Mouse (Mus musculus): ENCODE measurements around the gene Slc50a1. TPM values are rescaled to one million over a fixed set of nuclear protein-coding genes. Genes with fewer than 3 reads are reported as not detected.

The Slc50a1 gene
- total and polyA plus RNA-seq, 3 experiments: 41.8 to 56.0 (median 50.9) TPM

DNA sequence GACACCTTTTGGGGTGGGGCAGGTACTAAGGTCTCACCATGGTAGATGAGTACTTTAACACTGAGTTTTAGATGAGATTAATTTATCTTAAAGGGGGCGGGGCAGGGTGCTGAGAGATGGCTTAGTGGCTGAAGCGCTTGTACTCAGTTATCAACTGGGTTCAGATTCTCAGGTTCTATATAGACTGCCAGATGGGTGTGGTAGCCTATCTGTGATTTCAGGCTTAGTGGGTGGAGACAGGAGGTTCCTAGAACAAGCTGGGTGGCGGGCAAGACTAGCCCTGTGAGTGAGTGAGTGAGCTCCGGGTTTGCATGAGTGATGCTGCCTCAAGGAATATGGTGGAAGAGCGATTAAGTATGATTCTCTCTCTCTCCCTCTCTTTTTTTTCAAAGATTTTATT is 15.4 kb downstream of the Slc50a1 start:
- no peaks in the 10 kb centered on the region for H3K79me2 ChIP-seq (replicated peaks; ENCODE audit: control insufficient read depth, extremely low read depth, insufficient read depth, poor library complexity, severe bottlenecking)
- TF ChIP-seq ELF1 (IDR thresholded peaks at IDR 0.05; ENCODE audit: low read depth, low read length) (no peak), TBP (conservative IDR thresholded peaks at IDR 0.05; ENCODE audit: low read depth, low read length) (no peak), POLR2AphosphoS2 (IDR thresholded peaks at IDR 0.05; ENCODE audit: low read depth, low read length) (no peak), MAZ (IDR thresholded peaks at IDR 0.05; ENCODE audit: low read depth, low read length) (no peak), E2F4 (IDR thresholded peaks at IDR 0.05; ENCODE audit: insufficient replicate concordance, low read depth, low read length) (no peak), MEF2A (IDR thresholded peaks at IDR 0.05; ENCODE audit: borderline replicate concordance, low read depth, low read length) (no peak), BHLHE40 (IDR thresholded peaks at IDR 0.05; ENCODE audit: low read depth, low read length) (no peak), TCF12 (IDR thresholded peaks at IDR 0.05; ENCODE audit: low read depth, low read length) (no peak), MAX (IDR thresholded peaks at IDR 0.05; ENCODE audit: low read length) (no peak), ETS1 (conservative IDR thresholded peaks at IDR 0.05; ENCODE audit: low read depth, low read length) (no peak)
- H3K27ac ChIP-seq (ENCODE audit: insufficient read depth, low read depth): no peak overlapping the region
- dilution Hi-C loops (cut with MboI; ENCODE audit: extremely low pct_ligation_motif_present, extremely low pct_unique_long_range_greater_than_20kb, low sequenced_read_pairs) (no loop called here), in situ Hi-C loops (cut with MboI; ENCODE audit: low pct_ligation_motif_present, low pct_unique_long_range_greater_than_20kb, low sequenced_read_pairs) (no loop called here)
- no peak overlapping the region for H3K4me2 ChIP-seq (ENCODE audit: insufficient read depth, low read depth, poor library complexity, severe bottlenecking)
- no peak overlapping the region for H3K4me3 ChIP-seq (replicated peaks in 1 of 3; ENCODE audit: low read depth in 2 of 3, low read length in 2 of 3, poor library complexity in 1 of 3)
- H3K4me1 ChIP-seq (ENCODE audit: control insufficient read depth in 1 of 2, insufficient read depth in 2 of 2): peaks cover 15 to 34% of the 10 kb centered on the region in 2 experiments
- peaks cover 5% of the 10 kb centered on the region for H3K9me3 ChIP-seq (replicated peaks; ENCODE audit: low read length)
- no peak for DNase-seq (ENCODE audit: extremely low read depth)
- no peaks in the 10 kb centered on the region for H3K36me3 ChIP-seq (replicated peaks in 1 of 2; ENCODE audit: control insufficient read depth in 1 of 2, insufficient read depth in 1 of 2, low read length in 1 of 2)
- H3K27me3 ChIP-seq (replicated peaks): peaks cover 2% of the 10 kb centered on the region
- H3K9ac ChIP-seq (ENCODE audit: insufficient read depth, low read depth): no peak overlapping the region

DNA sequence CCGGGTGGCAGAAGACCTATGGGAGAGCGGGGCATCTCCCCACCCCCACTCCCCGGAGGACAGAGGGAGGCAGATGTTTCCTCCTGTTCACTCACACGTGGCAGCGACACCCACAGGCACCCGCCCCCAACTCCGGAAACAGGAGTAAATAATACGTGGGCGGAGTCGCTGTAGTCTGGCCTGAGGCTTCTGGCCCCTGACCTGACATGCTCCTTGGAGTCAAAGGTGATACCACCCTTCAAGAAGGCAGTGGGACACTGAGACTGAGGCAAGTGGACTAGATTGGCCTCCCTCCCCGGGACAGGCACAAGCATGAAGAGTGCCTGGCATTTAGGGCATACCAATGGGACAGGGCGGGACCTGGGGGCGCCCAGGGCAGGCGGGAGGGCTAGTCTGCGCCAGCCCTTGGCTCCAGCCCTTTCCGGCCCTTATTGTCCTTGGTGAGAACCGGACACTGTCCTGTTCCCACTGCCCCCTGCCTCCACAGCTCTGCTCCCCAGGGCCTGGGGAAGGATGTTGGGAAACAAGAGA is 18.9 kb downstream of the Slc50a1 start:
- Histone ChIP-seq H3K27ac (ENCODE audit: insufficient read depth, low read depth) (peak overlapping the region; percentile 52; the same call in 1 of the 2 replicates), H3K9me3 (replicated peaks; ENCODE audit: low read length) (peaks cover 5% of the 10 kb centered on the region), H3K4me1 (ENCODE audit: control insufficient read depth in 1 of 2, insufficient read depth in 2 of 2) (peaks cover 10 to 47% of the 10 kb centered on the region in 2 experiments), H3K36me3 (replicated peaks in 1 of 2; ENCODE audit: control insufficient read depth in 1 of 2, insufficient read depth in 1 of 2, low read length in 1 of 2) (peaks cover 14 to 24% of the 10 kb centered on the region in 2 experiments), H3K4me3 (replicated peaks in 1 of 3; ENCODE audit: low read depth in 2 of 3, low read length in 2 of 3, poor library complexity in 1 of 3) (peak overlapping the region; percentile 62 to 66 (median 63)), H3K9ac (ENCODE audit: insufficient read depth, low read depth) (peak overlapping the region; percentile 52), H3K4me2 (ENCODE audit: insufficient read depth, low read depth, poor library complexity, severe bottlenecking) (peak overlapping the region; percentile 94), H3K79me2 (replicated peaks; ENCODE audit: control insufficient read depth, extremely low read depth, insufficient read depth, poor library complexity, severe bottlenecking) (peaks cover 17% of the 10 kb centered on the region), H3K27me3 (replicated peaks) (no peaks in the 10 kb centered on the region)
- in situ Hi-C loops (cut with MboI; ENCODE audit: low pct_ligation_motif_present, low pct_unique_long_range_greater_than_20kb, low sequenced_read_pairs) (no loop called here), dilution Hi-C loops (cut with MboI; ENCODE audit: extremely low pct_ligation_motif_present, extremely low pct_unique_long_range_greater_than_20kb, low sequenced_read_pairs) (no loop called here)
- DNase-seq (ENCODE audit: extremely low read depth): peak; percentile 90
- TF ChIP-seq TCF12 (IDR thresholded peaks at IDR 0.05; ENCODE audit: low read depth, low read length) (peak; percentile 92), NELFE (IDR thresholded peaks at IDR 0.05; ENCODE audit: low read depth, low read length) (0 out of 2 replicates have a peak, but pooled peaks have one; percentile 40), SIN3A (IDR thresholded peaks at IDR 0.05; ENCODE audit: low read length) (peak; percentile 93), CTCF (conservative IDR thresholded peaks at IDR 0.05 in 1 of 2, IDR thresholded peaks at IDR 0.05 in 1 of 2; ENCODE audit: low read depth in 2 of 2, low read length in 2 of 2) (peak in 1 of 2 experiments; percentile 25; a peak in 2 of 4 replicates), HCFC1 (IDR thresholded peaks at IDR 0.05; ENCODE audit: low read depth, low read length) (peak; percentile 47), NRF1 (IDR thresholded peaks at IDR 0.05; ENCODE audit: low read depth, low read length) (peak; percentile 40; the same call in 1 of the 2 replicates), JUN (IDR thresholded peaks at IDR 0.05; ENCODE audit: insufficient read depth, low read depth, low read length) (no peak), IRF4 (IDR thresholded peaks at IDR 0.05; ENCODE audit: low read depth, low read length) (peak; percentile 70), RAD21 (IDR thresholded peaks at IDR 0.05; ENCODE audit: low read depth, low read length) (no peak), E2F4 (IDR thresholded peaks at IDR 0.05; ENCODE audit: insufficient replicate concordance, low read depth, low read length) (no peak), CHD2 (IDR thresholded peaks at IDR 0.05; ENCODE audit: low read length) (peak; percentile 94), RCOR1 (conservative IDR thresholded peaks at IDR 0.05; ENCODE audit: low read depth, low read length) (peak; percentile 54; the same call in 1 of the 2 replicates), USF2 (conservative IDR thresholded peaks at IDR 0.05; ENCODE audit: low read depth, low read length) (no peak; the same call in 1 of the 2 replicates), KAT2A (IDR thresholded peaks at IDR 0.05; ENCODE audit: insufficient replicate concordance, low read length) (no peak), USF1 (IDR thresholded peaks at IDR 0.05; ENCODE audit: low read depth, low read length) (no peak; the same call in 1 of the 2 replicates), MYC (IDR thresholded peaks at IDR 0.05; ENCODE audit: low read depth, low read length) (peak; percentile 92), MXI1 (IDR thresholded peaks at IDR 0.05; ENCODE audit: low read depth, low read length) (peak; percentile 97), ELF1 (IDR thresholded peaks at IDR 0.05; ENCODE audit: low read depth, low read length) (peak; percentile 74), EP300 (IDR thresholded peaks at IDR 0.05; ENCODE audit: low read length) (peak; percentile 65), BHLHE40 (IDR thresholded peaks at IDR 0.05; ENCODE audit: low read depth, low read length) (peak; percentile 87), UBTF (IDR thresholded peaks at IDR 0.05; ENCODE audit: low read depth, low read length) (0 out of 2 replicates have a peak, but pooled peaks have one; percentile 10), GABPA (IDR thresholded peaks at IDR 0.05; ENCODE audit: insufficient replicate concordance, low read depth, low read length) (no peak), POLR2A (IDR thresholded peaks at IDR 0.05; ENCODE audit: low read depth, low read length) (peak; percentile 58; the same call in 1 of the 2 replicates), PAX5 (IDR thresholded peaks at IDR 0.05; ENCODE audit: low read length) (no peak), MEF2A (IDR thresholded peaks at IDR 0.05; ENCODE audit: borderline replicate concordance, low read depth, low read length) (no peak; the same call in 1 of the 2 replicates), MAZ (IDR thresholded peaks at IDR 0.05; ENCODE audit: low read depth, low read length) (0 out of 2 replicates have a peak, but pooled peaks have one; percentile 60), MAX (IDR thresholded peaks at IDR 0.05; ENCODE audit: low read length) (peak; percentile 91)

All from CH12.LX (cell line).